Mouse (Mus musculus) midbrain, embryonic 10.5 days (tissue): ENCODE measurements around the gene Dnajb2. TPM values are rescaled to one million over a fixed set of nuclear protein-coding genes. Genes with fewer than 3 reads are reported as not detected.

Experiments used
- DNase-seq: peaks from one replicate; pipeline ENCODE4 v3.0.0-alpha.2; 2017; ENCODE audit warnings: low spot score
- H3K27ac ChIP-seq: fragments of 300-500 bp; sonication (generic); replicated peaks from 2 replicates; pipeline ENCODE4 v1.5.1; 2016; ENCODE audit warnings: mild to moderate bottlenecking
- H3K27me3 ChIP-seq: fragments of 300-500 bp; sonication (generic); 2 replicates; pipeline ENCODE4 v1.6.1; 2016; ENCODE audit warnings: low read depth, mild to moderate bottlenecking; ENCODE audit not compliant: poor library complexity, severe bottlenecking
- H3K36me3 ChIP-seq: fragments of 300-500 bp; sonication (generic); 2 replicates; pipeline ENCODE4 v1.6.1; 2016; ENCODE audit warnings: mild to moderate bottlenecking, moderate library complexity
- H3K4me1 ChIP-seq: fragments of 300-500 bp; sonication (generic); 2 replicates; pipeline ENCODE4 v1.6.1; 2016
- H3K4me3 ChIP-seq: fragments of 300-500 bp; sonication (generic); 2 replicates; pipeline ENCODE4 v1.5.1; 2016; ENCODE audit warnings: mild to moderate bottlenecking, moderate library complexity
- H3K9me3 ChIP-seq: fragments of 300-500 bp; sonication (generic); replicated peaks from 2 replicates; pipeline ENCODE4 v1.6.1; 2016; ENCODE audit warnings: mild to moderate bottlenecking
- WGBS: fragments of 180-500 bp; shearing (Covaris S2); methylation state at CpG from one replicate; pipeline ENCODE4 v1.1.7; 2016; 5-methylcytosine and 5-hydroxymethylcytosine counted together
- polyA plus RNA-seq: library from polyadenylated mRNA; unstranded; fragments of >200 nt; fragmentation: Nextera tagmentation; extraction: Ambion mirVana; gene quantifications from 2 replicates; pipeline ENCODE4 v1.2.1, GENCODE M21; 2016

Dnajb2 gene
- polyA plus RNA-seq, 1 experiment from 2014 or later, result 27.5 TPM

DNA sequence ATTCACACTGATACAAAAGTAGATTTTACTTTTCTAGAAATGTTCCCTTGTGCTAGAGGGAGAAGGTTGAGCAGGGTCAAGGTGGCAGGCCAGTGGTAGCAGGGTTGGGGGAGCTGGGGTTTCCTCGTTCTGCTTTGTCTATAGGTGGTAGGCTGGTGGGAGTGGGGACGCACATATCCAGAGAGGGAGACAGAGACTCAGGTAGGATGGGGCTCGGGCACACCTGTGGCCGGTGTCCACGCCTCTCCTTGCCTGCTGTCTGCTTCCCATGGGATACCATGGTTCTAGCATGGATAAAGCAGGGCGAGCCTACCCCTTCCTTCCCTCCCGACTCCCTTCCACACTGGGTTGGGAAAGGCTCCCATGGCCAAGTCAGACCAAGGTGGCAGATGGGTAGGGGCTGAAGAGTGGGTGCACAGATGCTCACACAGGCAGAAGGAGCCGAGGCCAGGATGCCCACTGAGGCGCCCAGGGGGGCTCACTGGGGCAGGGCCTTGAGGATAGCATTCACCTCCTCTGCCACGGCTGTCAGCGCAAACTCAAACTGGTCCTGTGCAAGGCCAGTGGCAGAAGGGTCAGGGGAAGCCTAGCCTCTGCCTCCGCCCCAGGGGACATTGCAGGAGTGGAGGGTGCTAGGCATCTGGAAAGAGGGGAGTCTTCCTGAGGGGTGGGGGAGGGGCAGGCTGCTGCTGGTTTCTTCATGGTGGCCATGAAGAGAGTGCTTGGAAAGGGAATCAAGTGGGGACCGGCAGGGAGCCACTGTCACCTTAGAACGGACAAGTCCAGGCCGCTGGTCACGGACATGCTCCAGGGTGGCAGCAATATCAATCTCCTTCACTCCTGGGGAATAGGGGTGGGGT lies 11.1 kb downstream of the Dnajb2 start:
- no peaks in the 10 kb centered on the region for H3K9me3 ChIP-seq
- H3K36me3 ChIP-seq, result peaks cover 12% of the 10 kb centered on the region
- DNase-seq, result no peak
- no peak overlapping the region for H3K4me3 ChIP-seq
- H3K27me3 ChIP-seq, result peaks cover 5% of the 10 kb centered on the region
- H3K4me1 ChIP-seq, result peaks cover 29% of the 10 kb centered on the region
- 77% methylated on average over 16 of the region's 16 CpGs for WGBS
- peak overlapping the region; percentile 10; the same call in 1 of the 2 replicates for H3K27ac ChIP-seq

DNA sequence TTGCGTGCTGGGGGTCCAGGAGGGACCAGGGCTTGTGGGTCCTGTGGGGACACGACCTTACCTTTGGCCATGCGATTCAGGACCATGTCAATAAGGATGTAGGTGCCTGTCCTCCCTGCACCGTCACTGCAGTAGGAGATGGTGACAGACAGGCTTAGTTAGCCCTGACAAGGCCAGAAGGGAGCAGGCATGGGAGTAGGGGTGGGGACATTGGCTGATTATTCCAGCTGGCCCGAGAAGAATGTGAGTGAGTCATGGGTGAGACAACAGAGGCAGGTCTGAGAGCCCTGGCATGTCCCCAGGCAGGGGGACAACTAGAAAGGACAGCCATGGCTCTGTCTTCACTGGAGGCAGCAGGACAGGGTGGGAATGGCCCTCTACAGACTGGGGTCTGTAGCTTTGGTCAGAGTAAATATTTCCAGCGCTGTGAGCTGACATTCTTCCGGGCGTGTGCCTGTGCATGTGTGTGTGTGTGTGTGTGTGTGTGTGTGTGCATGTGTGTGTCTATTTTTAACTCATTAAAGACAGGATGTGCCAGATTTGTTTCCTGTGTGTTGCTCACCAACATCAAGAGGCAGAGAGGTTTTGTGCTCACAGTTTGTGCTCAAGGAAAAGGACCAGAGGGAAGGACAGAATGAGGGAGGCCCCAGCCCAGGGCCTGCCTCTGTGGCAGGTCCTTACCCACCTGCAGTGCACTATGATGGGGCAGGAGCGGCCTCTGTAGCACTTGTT lies 12.0 kb downstream of the Dnajb2 start:
- WGBS, result 67% methylated on average over 9 of the region's 9 CpGs
- Histone ChIP-seq H3K9me3 (no peaks in the 10 kb centered on the region), H3K27ac (0 out of 2 replicates have a peak overlapping the region, but pooled peaks have one; percentile 10), H3K4me3 (no peak overlapping the region), H3K36me3 (peaks cover 9% of the 10 kb centered on the region), H3K27me3 (peaks cover 14% of the 10 kb centered on the region), H3K4me1 (peaks cover 29% of the 10 kb centered on the region)
- DNase-seq, result no peak

DNA sequence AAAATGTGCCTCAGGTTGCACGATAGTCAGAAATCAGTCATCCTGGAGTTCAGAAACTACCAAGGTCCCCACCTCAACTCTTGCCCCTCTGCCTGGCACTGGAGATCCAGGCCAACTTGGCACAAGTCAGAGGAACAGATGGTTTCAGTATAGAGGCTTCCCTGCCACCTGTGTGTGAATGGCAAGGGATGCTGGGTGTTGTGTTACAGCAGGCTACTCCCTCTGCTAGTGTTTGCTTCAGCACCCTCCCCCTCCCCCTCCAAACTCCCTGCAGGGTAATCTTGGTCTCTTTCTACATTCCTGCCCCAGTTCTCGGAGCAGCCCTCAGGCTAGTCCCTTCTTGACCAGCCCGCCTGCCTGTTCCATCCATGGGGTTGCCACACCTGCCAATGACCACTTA lies 14.3 kb downstream of the Dnajb2 start:
- DNase-seq, result no peak
- WGBS, result 54% methylated on average over 3 of the region's 3 CpGs
- H3K27me3 ChIP-seq, result peaks cover 16% of the 10 kb centered on the region
- H3K27ac ChIP-seq, result no peak overlapping the region
- no peak overlapping the region for H3K4me3 ChIP-seq
- H3K4me1 ChIP-seq, result peaks cover 27% of the 10 kb centered on the region
- no peaks in the 10 kb centered on the region for H3K9me3 ChIP-seq
- no peaks in the 10 kb centered on the region for H3K36me3 ChIP-seq

DNA sequence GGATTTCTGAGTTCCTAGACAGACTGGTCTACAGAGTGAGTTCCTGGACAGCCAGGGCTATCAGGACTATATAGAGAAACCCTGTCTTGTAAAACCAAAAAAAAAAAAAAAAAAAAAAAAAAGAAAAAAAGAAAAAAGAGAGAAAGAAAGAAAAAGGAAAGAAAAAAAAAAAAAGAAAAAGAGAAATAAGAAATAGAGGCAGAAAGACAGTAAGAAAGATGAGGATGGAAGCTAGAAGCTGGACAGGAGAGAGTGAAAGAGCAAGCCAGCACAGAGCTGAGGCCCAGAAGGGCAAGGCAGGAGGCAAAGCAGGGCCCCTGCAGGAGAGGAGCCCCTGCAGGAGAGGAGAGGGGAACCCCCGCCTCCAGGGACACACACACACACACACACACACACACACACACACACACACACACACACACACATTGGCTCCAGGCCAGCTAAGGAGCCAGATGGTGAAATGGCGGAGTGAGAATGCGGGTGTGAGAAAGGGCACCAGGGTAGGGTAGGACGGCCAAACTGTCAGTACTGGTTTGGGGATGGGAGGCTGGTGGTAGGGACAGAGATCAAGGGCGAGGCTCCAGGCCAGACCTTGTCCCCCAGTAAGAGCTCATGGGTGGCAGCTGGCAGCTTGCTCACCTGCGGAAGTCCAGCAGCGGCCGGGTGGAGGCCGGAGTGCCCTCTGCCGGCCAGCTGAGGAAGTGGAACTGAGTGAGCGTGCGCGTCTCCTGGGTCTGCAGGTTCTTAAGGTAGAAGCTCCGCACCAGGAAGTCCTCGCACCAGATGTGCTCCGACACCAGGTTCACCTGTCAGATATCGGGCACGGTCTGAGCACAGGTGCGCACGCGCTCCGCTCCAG lies 15.1 kb downstream of the Dnajb2 start:
- peak; percentile 76 for DNase-seq
- WGBS, result 8% methylated on average over 21 of the region's 22 CpGs
- H3K4me3 ChIP-seq, result peak overlapping the region; percentile 38
- H3K9me3 ChIP-seq, result no peaks in the 10 kb centered on the region
- peaks cover 16% of the 10 kb centered on the region for H3K27me3 ChIP-seq
- no peaks in the 10 kb centered on the region for H3K36me3 ChIP-seq
- H3K4me1 ChIP-seq, result peaks cover 27% of the 10 kb centered on the region
- no peak overlapping the region for H3K27ac ChIP-seq

DNA sequence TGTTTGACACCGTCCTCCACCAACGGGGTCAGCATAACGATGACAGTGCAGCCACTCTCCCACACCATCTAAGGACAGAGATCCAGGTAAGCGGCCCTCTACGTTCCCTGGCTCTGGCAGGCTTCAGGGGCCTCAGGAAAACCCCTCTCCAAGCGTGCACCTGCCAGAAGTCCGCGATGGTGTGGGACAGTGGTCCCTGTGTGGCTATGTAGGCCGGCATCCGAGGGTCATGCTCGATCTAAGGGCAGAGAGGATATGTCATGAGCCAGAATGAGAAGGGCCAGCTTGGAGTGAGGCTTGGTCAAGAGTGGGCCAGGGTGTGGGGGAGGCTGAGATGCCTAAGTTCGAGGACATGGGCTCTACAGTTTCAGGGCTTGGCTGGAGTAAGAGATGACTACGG lies 16.1 kb downstream of the Dnajb2 start:
- H3K4me1 ChIP-seq, result peaks cover 24% of the 10 kb centered on the region
- WGBS, result 76% methylated on average over 13 of the region's 13 CpGs
- H3K4me3 ChIP-seq, result no peak overlapping the region
- no peak overlapping the region for H3K27ac ChIP-seq
- no peaks in the 10 kb centered on the region for H3K36me3 ChIP-seq
- no peaks in the 10 kb centered on the region for H3K9me3 ChIP-seq
- peaks cover 16% of the 10 kb centered on the region for H3K27me3 ChIP-seq
- DNase-seq, result no peak

DNA sequence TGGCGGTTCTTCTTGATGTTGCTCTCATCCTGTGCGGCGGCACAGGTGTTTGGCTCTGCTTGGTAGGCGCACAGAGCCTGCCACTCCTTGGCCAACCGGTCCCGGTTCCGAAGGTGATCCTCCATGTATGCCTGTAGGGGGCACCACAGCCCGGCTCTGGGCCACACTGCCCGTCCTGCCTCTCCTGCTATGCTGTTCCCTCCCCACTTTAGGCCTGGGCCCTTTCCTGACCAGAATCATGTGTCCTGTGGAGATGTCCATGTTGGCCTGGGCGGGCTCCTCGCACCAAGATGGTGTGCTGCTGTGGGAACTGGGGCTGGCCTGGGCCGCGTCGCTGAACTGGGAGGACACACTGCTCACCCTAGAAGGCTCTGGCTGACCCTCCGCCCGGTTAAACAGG lies 16.8 kb downstream of the Dnajb2 start:
- H3K27me3 ChIP-seq, result peaks cover 16% of the 10 kb centered on the region
- H3K4me3 ChIP-seq, result no peak overlapping the region
- H3K36me3 ChIP-seq, result no peaks in the 10 kb centered on the region
- no peak for DNase-seq
- H3K9me3 ChIP-seq, result no peaks in the 10 kb centered on the region
- no peak overlapping the region for H3K27ac ChIP-seq
- 72% methylated on average over 16 of the region's 16 CpGs for WGBS
- H3K4me1 ChIP-seq, result peaks cover 17% of the 10 kb centered on the region

DNA sequence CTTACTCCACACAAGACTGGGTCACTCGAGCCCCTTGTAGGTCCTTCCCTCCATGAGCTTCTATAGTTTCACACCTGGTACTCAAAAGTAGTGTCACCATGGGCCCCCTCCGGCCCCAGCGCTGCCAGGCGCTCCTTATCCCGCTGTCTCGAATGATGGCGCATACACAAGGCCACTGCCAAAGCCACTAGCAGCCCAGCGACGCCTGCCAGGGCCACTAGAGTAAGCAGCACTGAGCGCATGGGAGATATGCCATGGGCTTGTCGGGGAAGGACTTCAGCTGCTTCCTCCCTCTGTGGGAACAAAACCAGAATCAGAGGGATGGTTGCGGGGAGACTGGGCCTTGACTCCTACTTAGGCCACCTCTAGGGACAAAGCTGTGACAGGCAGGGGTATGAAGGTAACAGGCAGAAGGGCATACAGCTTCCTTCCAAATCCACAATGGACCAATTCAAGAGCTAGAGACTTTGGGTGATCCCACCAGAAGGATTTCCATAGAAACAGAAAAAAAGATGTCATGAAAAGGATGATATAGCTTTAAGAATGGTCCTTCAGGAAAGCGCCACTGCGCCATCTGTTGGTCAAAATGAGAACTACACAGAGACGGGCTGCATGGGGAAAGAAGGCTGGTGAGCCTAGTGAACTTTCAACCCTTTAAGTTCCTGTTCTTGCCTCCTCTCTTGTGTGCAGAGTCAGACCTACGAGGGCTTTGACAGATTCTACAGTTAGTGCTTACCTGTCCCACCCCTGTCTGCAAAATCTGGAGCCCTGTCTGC lies 17.8 kb downstream of the Dnajb2 start:
- Histone ChIP-seq H3K9me3 (no peaks in the 10 kb centered on the region), H3K4me1 (peaks cover 11% of the 10 kb centered on the region), H3K27me3 (peaks cover 20% of the 10 kb centered on the region), H3K4me3 (no peak overlapping the region), H3K36me3 (no peaks in the 10 kb centered on the region), H3K27ac (0 out of 2 replicates have a peak overlapping the region, but pooled peaks have one; percentile 33)
- 64% methylated on average over 16 of the region's 16 CpGs for WGBS
- DNase-seq, result peak; percentile 75

DNA sequence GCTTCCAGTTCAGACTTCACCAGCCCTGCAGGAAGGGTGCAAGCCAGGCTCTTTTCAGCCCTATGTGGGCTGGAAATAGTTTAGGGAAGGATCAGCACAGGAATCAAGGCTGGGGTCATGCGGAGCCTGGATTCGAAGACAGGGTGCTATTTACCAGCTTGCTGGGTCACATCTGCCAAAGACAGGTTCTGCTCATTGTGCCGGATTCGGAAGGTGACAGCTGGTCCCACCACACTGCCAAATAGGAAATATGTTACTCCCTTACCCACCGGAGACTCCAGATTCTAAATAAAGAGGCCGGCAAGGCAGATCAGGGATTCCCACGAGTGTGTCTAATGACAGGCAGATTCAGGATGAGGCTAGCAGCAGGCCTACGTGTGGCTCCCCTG lies 18.4 kb downstream of the Dnajb2 start:
- peaks cover 20% of the 10 kb centered on the region for H3K27me3 ChIP-seq
- WGBS, result 76% methylated on average over 8 of the region's 8 CpGs
- H3K4me1 ChIP-seq, result peaks cover 11% of the 10 kb centered on the region
- no peak overlapping the region for H3K27ac ChIP-seq
- no peaks in the 10 kb centered on the region for H3K9me3 ChIP-seq
- H3K4me3 ChIP-seq, result no peak overlapping the region
- H3K36me3 ChIP-seq, result no peaks in the 10 kb centered on the region
- no peak for DNase-seq

DNA sequence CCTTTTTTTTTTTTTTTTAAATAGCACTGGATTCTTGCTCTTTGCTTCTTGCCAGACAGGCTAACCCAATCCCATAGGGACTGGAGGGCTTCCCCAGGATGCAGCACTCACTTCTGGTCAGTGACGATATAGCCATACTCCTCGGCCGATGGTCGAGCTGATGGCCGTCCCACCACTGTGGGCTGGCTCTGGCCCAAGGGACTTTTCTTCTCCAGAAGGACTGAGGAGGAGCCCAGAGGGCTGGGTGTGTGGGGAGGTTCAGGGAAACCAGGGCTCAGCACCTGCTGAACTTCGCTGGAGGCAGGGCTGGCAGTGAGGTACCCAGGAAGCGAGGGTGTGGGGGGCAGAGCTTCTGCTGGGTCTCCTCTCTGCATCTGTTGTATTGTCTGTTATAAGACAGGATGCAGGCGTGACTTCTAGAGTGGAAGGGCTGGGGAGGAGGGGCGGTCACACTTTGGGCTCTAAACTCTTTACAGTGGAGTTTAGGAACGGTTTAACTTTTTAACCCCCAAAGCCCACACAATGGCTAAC lies 19.4 kb downstream of the Dnajb2 start:
- no peaks in the 10 kb centered on the region for H3K9me3 ChIP-seq
- no peak overlapping the region for H3K4me3 ChIP-seq
- DNase-seq, result no peak
- peaks cover 20% of the 10 kb centered on the region for H3K27me3 ChIP-seq
- no peaks in the 10 kb centered on the region for H3K36me3 ChIP-seq
- 72% methylated on average over 10 of the region's 10 CpGs for WGBS
- no peak overlapping the region for H3K27ac ChIP-seq
- peaks cover 11% of the 10 kb centered on the region for H3K4me1 ChIP-seq

DNA sequence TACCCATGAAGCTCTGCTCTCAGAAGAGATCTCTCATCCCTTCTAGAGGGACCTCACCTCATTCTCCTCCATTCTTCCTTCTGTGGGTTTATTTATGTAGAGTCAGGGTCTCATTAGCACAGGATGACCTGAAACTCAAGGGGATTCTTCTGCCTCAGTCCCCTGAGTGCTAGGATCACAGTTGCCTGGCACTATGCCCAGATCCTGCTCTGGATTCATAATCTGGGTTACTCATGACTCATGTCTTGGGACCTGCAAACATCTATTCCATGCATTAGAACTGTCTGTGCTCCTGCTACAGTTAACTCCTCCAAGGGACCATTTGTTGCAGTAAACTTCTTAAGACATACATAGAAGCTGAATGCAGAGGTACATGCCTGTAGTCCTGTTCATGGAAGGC lies 25.1 kb downstream of the Dnajb2 start:
- no peak overlapping the region for H3K4me3 ChIP-seq
- no peak overlapping the region for H3K27ac ChIP-seq
- DNase-seq, result no peak
- peaks cover 58% of the 10 kb centered on the region for H3K27me3 ChIP-seq
- H3K36me3 ChIP-seq, result no peaks in the 10 kb centered on the region
- peaks cover 16% of the 10 kb centered on the region for H3K4me1 ChIP-seq
- H3K9me3 ChIP-seq, result no peaks in the 10 kb centered on the region

DNA sequence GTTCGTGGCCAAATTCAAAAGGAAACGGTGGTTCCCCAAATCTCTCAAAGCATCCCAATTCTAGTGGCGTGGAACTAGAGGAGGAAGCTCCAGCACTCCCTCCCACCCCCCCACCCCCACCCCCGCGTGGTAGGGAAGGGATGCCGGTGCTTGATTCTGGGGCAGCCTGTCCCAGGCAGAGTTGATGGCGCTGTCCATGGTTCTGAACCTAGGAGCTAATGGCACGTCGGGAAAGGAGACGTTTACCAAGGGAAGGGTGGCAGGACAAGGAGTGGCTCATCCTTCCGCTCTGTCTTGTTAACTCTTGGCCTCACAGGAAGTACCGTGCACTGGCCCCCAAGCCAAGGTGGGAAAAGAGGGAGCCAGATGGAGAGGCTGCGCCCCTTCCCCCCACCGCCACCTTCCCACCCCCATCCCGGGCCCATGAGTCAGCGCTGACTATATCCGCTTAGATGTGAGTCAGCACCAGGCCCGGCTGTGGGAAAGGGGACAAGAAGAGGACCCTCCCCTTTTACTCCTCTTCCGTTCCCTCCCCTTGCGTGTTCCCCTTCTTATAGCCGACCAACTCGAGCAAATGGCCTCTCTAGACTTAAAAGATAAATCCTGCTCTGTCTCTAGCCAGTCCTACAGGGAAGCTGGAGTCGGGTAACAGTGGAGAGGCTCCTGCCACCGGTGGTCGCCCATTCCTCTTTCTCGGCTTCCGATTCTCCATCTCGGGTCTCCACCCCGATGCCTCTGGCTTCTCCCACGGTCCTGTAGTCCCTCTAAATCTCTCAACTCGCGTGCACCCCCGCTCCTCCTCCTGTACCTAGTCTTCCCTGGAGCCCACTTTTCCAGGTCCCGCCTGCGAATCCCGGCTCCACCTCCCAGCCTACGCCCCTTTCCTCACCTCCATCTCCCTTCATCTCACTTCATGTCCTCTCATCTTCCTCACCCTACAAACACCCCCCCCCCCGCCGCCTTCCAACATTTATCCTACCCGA lies 27.1 kb downstream of the Dnajb2 start:
- H3K4me1 ChIP-seq, result peaks cover 16% of the 10 kb centered on the region
- peak overlapping the region; percentile 56 for H3K4me3 ChIP-seq
- no peak overlapping the region for H3K27ac ChIP-seq
- H3K27me3 ChIP-seq, result peaks cover 56% of the 10 kb centered on the region
- H3K36me3 ChIP-seq, result no peaks in the 10 kb centered on the region
- DNase-seq, result peak; percentile 73
- WGBS, result 2% methylated on average over 40 of the region's 40 CpGs
- no peaks in the 10 kb centered on the region for H3K9me3 ChIP-seq
